Mouse (Mus musculus) bone marrow, adult 2 months (tissue): Measurements from ENCODE around the gene Ift88. TPM values are rescaled to one million over a fixed set of nuclear protein-coding genes. Genes with fewer than 3 reads are reported as not detected.

Experiments
- H3K27ac ChIP-seq: fragments of 200-500 bp; 2 replicates; pipeline ENCODE4 v1.5.1; 2012; ENCODE audit warnings: low read depth, mild to moderate bottlenecking, control low read depth, inconsistent platforms, low read length; ENCODE audit not compliant: control insufficient read depth, poor library complexity, insufficient read depth
- H3K4me1 ChIP-seq: fragments of 200-500 bp; 2 replicates; pipeline ENCODE4 v1.6.1; 2011; ENCODE audit warnings: low read length; ENCODE audit not compliant: control insufficient read depth, insufficient read depth
- H3K4me3 ChIP-seq: fragments of 200-500 bp; replicated peaks from 2 replicates; pipeline ENCODE3; 2011; ENCODE audit warnings: mild to moderate bottlenecking, low read depth, low read length, control low read depth; ENCODE audit not compliant: control insufficient read depth
- CTCF ChIP-seq: fragments of 200-500 bp; IDR thresholded peaks from 2 replicates; pipeline ENCODE4 v1.5.1; 2011; ENCODE audit warnings: low read length, control low read depth; ENCODE audit not compliant: control insufficient read depth, insufficient read depth
- POLR2A ChIP-seq: fragments of 200-500 bp; IDR thresholded peaks from 2 replicates; pipeline ENCODE4 v1.6.1; 2011; ENCODE audit warnings: low read depth, mild to moderate bottlenecking, control low read depth, low read length, borderline replicate concordance; ENCODE audit not compliant: control insufficient read depth
- WGBS: fragments of 180-500 bp; shearing (Covaris S2); methylation state at CpG from one replicate; pipeline ENCODE4 v1.1.7; 2018; 5-methylcytosine and 5-hydroxymethylcytosine counted together
- polyA plus RNA-seq: library from polyadenylated mRNA; stranded (reverse); fragments of >200 nt; gene quantifications from 2 replicates; pipeline ENCODE4 v1.2.4, GENCODE M21; 2011; ENCODE audit warnings: low replicate concordance; ENCODE audit not compliant: missing spikeins, insufficient read depth, insufficient read length

The Ift88 gene
- polyA plus RNA-seq, 1 experiment, result 3.9 TPM

DNA sequence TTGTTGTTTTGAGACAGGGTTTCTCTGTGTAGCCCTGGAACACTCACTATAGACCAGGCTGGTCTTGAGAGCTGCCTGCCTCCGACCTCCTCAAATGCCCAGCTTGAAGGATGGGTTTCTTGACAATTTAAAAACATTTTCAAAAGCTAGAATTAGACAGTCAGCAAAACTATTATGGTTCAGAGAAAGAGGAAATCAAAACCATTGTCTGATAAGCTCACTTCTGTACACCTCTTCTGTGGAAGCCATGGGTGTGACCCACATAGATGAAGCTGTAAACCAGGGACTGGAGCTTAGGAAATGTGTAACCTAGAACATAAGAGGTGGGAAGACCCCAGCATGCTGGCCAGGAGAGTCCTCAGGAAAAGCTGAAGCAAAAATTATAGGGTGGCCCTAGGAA lies 133.1 kb downstream of the Ift88 start:
- no peak overlapping the region for H3K4me3 ChIP-seq
- TF ChIP-seq CTCF (no peak), POLR2A (no peak)
- H3K27ac ChIP-seq, result no peak overlapping the region
- WGBS, result 85% methylated on average over 1 of the region's 1 CpGs
- no peaks in the 10 kb centered on the region for H3K4me1 ChIP-seq

DNA sequence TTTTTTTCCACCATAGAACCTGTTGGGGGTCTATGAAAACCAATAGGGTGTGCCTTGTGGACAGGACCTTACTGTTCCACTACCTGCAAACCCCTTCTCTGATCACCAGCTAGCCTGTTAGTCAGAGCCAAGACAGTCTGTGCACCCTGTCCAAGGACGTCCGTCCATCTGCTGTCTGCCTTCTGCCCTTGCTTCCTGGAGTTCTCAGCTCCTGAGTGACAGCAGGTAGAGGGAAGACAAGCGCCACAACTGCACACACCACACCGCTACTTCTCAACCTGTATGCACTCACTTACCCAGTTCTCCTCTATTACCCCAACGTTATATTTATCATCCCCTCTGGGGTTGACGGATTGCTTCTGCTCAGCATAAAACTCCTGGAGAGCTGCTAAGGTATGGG lies 141.8 kb downstream of the Ift88 start:
- 86% methylated on average over 6 of the region's 6 CpGs for WGBS
- TF ChIP-seq POLR2A (no peak), CTCF (no peak)
- Histone ChIP-seq H3K4me1 (no peaks in the 10 kb centered on the region), H3K4me3 (no peak overlapping the region), H3K27ac (no peak overlapping the region)

Other genes starting within 250 kb of the Ift88 start
- gene Cryl1, start 25.5 kb upstream of the Ift88 start, polyA plus RNA-seq, result 7.5 and 8.3 TPM in 2 replicates
- 2.0 and 2.4 TPM in 2 replicates for gene Il17d, start 100.7 kb downstream of the Ift88 start, polyA plus RNA-seq
- 6.0 and 7.6 TPM in 2 replicates for gene Eef1akmt1, start 147.6 kb downstream of the Ift88 start, polyA plus RNA-seq
- 6.4 and 10.1 TPM in 2 replicates for gene Xpo4, start 241.4 kb downstream of the Ift88 start, polyA plus RNA-seq